Mouse (Mus musculus): ENCODE data around the gene Samsn1. TPM values are rescaled to one million over a fixed set of nuclear protein-coding genes. Genes with fewer than 3 reads are reported as not detected.

Samsn1 gene
- total and polyA plus RNA-seq, 3 experiments = 5.7 to 453 (median 257) TPM

- ATAC-seq (ENCODE audit: extremely low read depth, insufficient number of reproducible peaks, low FRiP score, poor library complexity, severe bottlenecking) (no peak), DNase-seq (ENCODE audit: low spot score) (no peak)
- no peaks in the 10 kb centered on the region for H3K4me1 ChIP-seq (ENCODE audit: insufficient read depth, low read depth, low read length)
- H3K36me3 ChIP-seq (replicated peaks) = no peaks in the 10 kb centered on the region
- no peak overlapping the region for H3K4me3 ChIP-seq (ENCODE audit: low read depth, low read length)
- TF ChIP-seq GATA2 (IDR thresholded peaks at IDR 0.05; ENCODE audit: borderline replicate concordance, low read depth, low read length) (no peak), TAL1 (conservative IDR thresholded peaks at IDR 0.05; ENCODE audit: low read depth, low read length) (no peak), GATA1 (IDR thresholded peaks at IDR 0.05; ENCODE audit: borderline replicate concordance, low read length) (no peak), POLR2AphosphoS5 (IDR thresholded peaks at IDR 0.05; ENCODE audit: insufficient replicate concordance, low read depth, low read length) (no peak), CTCF (IDR thresholded peaks at IDR 0.05; ENCODE audit: low read depth, low read length) (no peak)
- no peaks in the 10 kb centered on the region for H3K27me3 ChIP-seq (ENCODE audit: insufficient read depth, low read length)
- H3K9me3 ChIP-seq (replicated peaks) = no peaks in the 10 kb centered on the region
Measured at GRCm38 (mm10) chr16:75970266-75970998, 51.6 kb downstream of the Samsn1 start.

GRCm38 (mm10) chr16:75962021-75962420 lies 60.1 kb downstream of the Samsn1 start:
- no peak for ATAC-seq (ENCODE audit: extremely low read depth, insufficient number of reproducible peaks, low FRiP score, poor library complexity, severe bottlenecking)

GRCm38 (mm10) chr16:75961487-75961886 lies 60.6 kb downstream of the Samsn1 start:
- DNase-seq (ENCODE audit: low spot score) = no peak
- Histone ChIP-seq H3K27me3 (ENCODE audit: insufficient read depth, low read length) (no peaks in the 10 kb centered on the region), H3K4me1 (ENCODE audit: insufficient read depth, low read depth, low read length) (peaks cover 5% of the 10 kb centered on the region; the same call in 1 of the 2 replicates), H3K36me3 (replicated peaks) (no peaks in the 10 kb centered on the region), H3K9me3 (replicated peaks) (no peaks in the 10 kb centered on the region), H3K4me3 (ENCODE audit: low read depth, low read length) (no peak overlapping the region)
- no peak for ATAC-seq (ENCODE audit: extremely low read depth, insufficient number of reproducible peaks, low FRiP score, poor library complexity, severe bottlenecking)
- TF ChIP-seq CTCF (IDR thresholded peaks at IDR 0.05; ENCODE audit: low read depth, low read length) (no peak), POLR2AphosphoS5 (IDR thresholded peaks at IDR 0.05; ENCODE audit: insufficient replicate concordance, low read depth, low read length) (no peak), GATA1 (IDR thresholded peaks at IDR 0.05; ENCODE audit: borderline replicate concordance, low read length) (no peak), GATA2 (IDR thresholded peaks at IDR 0.05; ENCODE audit: borderline replicate concordance, low read depth, low read length) (no peak), TAL1 (conservative IDR thresholded peaks at IDR 0.05; ENCODE audit: low read depth, low read length) (no peak)

More at GRCm38 (mm10) chr16:75962021-75962420, 60.1 kb downstream of the Samsn1 start:
- no peak for DNase-seq (ENCODE audit: low spot score)
- Histone ChIP-seq H3K36me3 (replicated peaks) (no peaks in the 10 kb centered on the region), H3K27me3 (ENCODE audit: insufficient read depth, low read length) (no peaks in the 10 kb centered on the region), H3K4me3 (ENCODE audit: low read depth, low read length) (no peak overlapping the region), H3K9me3 (replicated peaks) (no peaks in the 10 kb centered on the region), H3K4me1 (ENCODE audit: insufficient read depth, low read depth, low read length) (peaks cover 5% of the 10 kb centered on the region; the same call in 1 of the 2 replicates)
- no peak for TF ChIP-seq CTCF (IDR thresholded peaks at IDR 0.05; ENCODE audit: low read depth, low read length)
- TF ChIP-seq GATA2 (IDR thresholded peaks at IDR 0.05; ENCODE audit: borderline replicate concordance, low read depth, low read length) = no peak
- no peak for TF ChIP-seq GATA1 (IDR thresholded peaks at IDR 0.05; ENCODE audit: borderline replicate concordance, low read length)
- no peak for TF ChIP-seq POLR2AphosphoS5 (IDR thresholded peaks at IDR 0.05; ENCODE audit: insufficient replicate concordance, low read depth, low read length)

- H3K4me1 ChIP-seq (ENCODE audit: insufficient read depth, low read depth, low read length) = peaks cover 5% of the 10 kb centered on the region; the same call in 1 of the 2 replicates
- ATAC-seq (ENCODE audit: extremely low read depth, insufficient number of reproducible peaks, low FRiP score, poor library complexity, severe bottlenecking) (no peak), DNase-seq (ENCODE audit: low spot score) (no peak)
- H3K27me3 ChIP-seq (ENCODE audit: insufficient read depth, low read length) = no peaks in the 10 kb centered on the region
- H3K4me3 ChIP-seq (ENCODE audit: low read depth, low read length) = no peak overlapping the region
- no peak for TF ChIP-seq GATA2 (IDR thresholded peaks at IDR 0.05; ENCODE audit: borderline replicate concordance, low read depth, low read length)
- no peak for TF ChIP-seq GATA1 (IDR thresholded peaks at IDR 0.05; ENCODE audit: borderline replicate concordance, low read length)
- no peak for TF ChIP-seq CTCF (IDR thresholded peaks at IDR 0.05; ENCODE audit: low read depth, low read length)
- TF ChIP-seq TAL1 (conservative IDR thresholded peaks at IDR 0.05; ENCODE audit: low read depth, low read length) = no peak
- TF ChIP-seq POLR2AphosphoS5 (IDR thresholded peaks at IDR 0.05; ENCODE audit: insufficient replicate concordance, low read depth, low read length) = no peak
- H3K36me3 ChIP-seq (replicated peaks) = no peaks in the 10 kb centered on the region
- no peaks in the 10 kb centered on the region for H3K9me3 ChIP-seq (replicated peaks)
Measured at GRCm38 (mm10) chr16:75961036-75961435, 61.0 kb downstream of the Samsn1 start.

- DNase-seq (ENCODE audit: low spot score) = no peak
- Histone ChIP-seq H3K4me3 (ENCODE audit: low read depth, low read length) (no peak overlapping the region), H3K4me1 (ENCODE audit: insufficient read depth, low read depth, low read length) (peaks cover 5% of the 10 kb centered on the region; the same call in 1 of the 2 replicates), H3K36me3 (replicated peaks) (no peaks in the 10 kb centered on the region), H3K9me3 (replicated peaks) (no peaks in the 10 kb centered on the region), H3K27me3 (ENCODE audit: insufficient read depth, low read length) (no peaks in the 10 kb centered on the region)
- TF ChIP-seq TAL1 (conservative IDR thresholded peaks at IDR 0.05; ENCODE audit: low read depth, low read length) = no peak
- no peak for TF ChIP-seq POLR2AphosphoS5 (IDR thresholded peaks at IDR 0.05; ENCODE audit: insufficient replicate concordance, low read depth, low read length)
- ATAC-seq (ENCODE audit: extremely low read depth, insufficient number of reproducible peaks, low FRiP score, poor library complexity, severe bottlenecking) = no peak
Measured at GRCm38 (mm10) chr16:75933357-75933756, 88.7 kb downstream of the Samsn1 start.

GRCm38 (mm10) chr16:75930222-75930553 lies 91.9 kb downstream of the Samsn1 start:
- Histone ChIP-seq H3K4me1 (ENCODE audit: insufficient read depth, low read depth, low read length) (peaks cover 5% of the 10 kb centered on the region; the same call in 1 of the 2 replicates), H3K27me3 (ENCODE audit: insufficient read depth, low read length) (no peaks in the 10 kb centered on the region), H3K36me3 (replicated peaks) (no peaks in the 10 kb centered on the region), H3K4me3 (ENCODE audit: low read depth, low read length) (no peak overlapping the region), H3K9me3 (replicated peaks) (no peaks in the 10 kb centered on the region)
- no peak for ATAC-seq (ENCODE audit: extremely low read depth, insufficient number of reproducible peaks, low FRiP score, poor library complexity, severe bottlenecking)
- DNase-seq (ENCODE audit: low spot score) = no peak
- TF ChIP-seq GATA1 (IDR thresholded peaks at IDR 0.05; ENCODE audit: borderline replicate concordance, low read length) (no peak), TAL1 (conservative IDR thresholded peaks at IDR 0.05; ENCODE audit: low read depth, low read length) (no peak), POLR2AphosphoS5 (IDR thresholded peaks at IDR 0.05; ENCODE audit: insufficient replicate concordance, low read depth, low read length) (no peak), CTCF (IDR thresholded peaks at IDR 0.05; ENCODE audit: low read depth, low read length) (no peak), GATA2 (IDR thresholded peaks at IDR 0.05; ENCODE audit: borderline replicate concordance, low read depth, low read length) (no peak)
